Mouse (Mus musculus): ENCODE results near the gene Bach1.

The Bach1 gene

DNA sequence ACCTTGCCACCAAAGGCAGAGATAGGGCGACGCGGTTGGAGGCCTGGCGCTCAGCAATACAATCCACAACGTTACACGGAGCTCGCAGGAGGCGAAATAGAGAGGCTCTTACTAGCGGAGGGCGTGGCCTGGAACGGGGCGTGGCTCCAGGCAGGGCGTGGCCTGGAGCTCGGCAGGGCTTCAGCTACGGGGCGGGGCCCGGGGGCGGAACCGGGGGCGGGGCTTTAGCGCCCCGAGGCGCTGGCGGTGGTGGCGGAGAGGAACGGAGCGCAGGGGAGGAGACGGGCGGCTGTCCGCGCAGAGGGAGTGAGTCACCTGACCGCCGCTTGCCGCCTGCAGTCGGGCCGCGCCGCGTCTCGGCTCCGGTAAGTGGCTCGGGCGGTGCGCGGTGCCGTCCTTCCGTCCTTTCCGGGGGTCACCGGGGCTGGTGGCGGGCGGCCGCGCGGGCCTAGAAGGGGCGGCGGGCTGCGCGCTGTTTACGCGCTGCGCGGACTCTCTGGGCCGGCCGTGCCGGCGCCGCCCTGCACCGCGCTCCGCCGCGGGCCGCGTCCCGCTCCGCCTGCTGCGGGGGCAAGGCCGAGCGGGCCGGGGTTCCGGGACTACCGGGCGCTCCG, at the start of gene Bach1:
Gene Bach1, plus strand, starts transcription at position 254 of the 614 bp plus-strand sequence.
- DNase-seq = peak; percentile 96

DNA sequence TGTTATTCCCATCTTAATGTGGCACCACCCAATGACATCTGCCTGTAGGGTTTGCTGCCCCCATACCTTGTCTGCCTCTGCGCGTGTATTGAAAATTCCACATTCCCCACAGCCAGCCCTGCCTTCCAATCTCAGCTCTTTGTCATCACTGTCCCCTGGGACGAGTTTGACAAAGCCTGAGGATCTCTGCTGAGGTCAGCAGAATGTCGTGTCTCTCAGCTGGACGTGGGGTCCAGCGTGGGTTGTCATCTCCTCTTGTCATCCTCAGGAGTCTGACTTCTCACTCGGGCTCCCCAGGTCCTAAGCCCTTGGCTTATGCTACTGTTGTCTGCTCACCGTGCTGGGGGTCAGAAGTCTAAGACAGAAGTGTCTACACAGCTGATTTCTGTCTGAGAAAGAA, 46.4 kb upstream of the Bach1 start:
- DNase-seq = no peak

DNA sequence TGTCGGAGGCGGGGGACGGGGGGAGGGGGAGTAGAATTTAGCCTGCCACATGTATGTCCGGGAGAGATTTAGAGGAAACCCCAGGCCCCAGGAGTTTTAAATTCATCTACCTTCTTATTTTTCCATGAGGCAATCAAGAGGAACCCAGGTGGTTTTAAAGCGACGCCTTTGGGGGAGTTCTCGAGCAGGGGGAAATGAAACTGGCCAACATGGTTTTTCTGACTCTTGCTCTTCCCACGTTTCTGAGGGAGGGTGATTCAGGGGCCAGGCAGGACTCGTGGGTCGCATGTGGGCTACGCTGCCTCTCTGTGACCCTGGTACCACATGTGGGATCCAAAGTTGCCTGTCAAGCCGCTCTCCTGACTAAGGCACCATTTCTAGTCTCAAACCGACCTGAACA, 45.8 kb upstream of the Bach1 start:
- no peak for DNase-seq

DNA sequence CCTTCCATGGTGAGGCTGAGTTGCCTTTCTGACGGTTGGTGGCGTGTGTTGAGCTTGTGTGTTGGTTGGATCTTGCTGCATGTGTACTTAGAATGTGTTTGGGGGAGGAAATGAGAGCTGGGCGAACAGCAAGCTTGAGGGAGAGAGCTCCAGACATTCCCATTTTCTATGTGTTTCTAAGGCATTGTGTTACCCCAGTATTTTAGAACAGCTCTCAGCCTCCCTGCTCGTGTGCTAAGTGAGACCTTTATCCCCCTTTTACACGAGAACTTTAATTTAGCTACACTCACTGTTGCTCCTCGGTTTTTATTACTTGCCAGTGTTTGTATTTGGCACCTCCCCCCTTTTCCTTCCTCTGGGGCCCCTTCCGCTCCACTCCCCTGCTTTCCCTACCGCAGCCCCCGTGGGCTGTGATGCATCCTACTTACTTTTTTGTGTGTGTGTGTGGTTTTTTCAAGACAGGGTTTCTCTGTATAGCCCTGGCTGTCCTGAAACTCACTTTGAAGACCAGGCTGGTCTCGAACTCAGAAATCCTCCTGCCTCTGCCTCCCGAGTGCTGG, 44.6 kb upstream of the Bach1 start:
- DNase-seq = no peak

DNA sequence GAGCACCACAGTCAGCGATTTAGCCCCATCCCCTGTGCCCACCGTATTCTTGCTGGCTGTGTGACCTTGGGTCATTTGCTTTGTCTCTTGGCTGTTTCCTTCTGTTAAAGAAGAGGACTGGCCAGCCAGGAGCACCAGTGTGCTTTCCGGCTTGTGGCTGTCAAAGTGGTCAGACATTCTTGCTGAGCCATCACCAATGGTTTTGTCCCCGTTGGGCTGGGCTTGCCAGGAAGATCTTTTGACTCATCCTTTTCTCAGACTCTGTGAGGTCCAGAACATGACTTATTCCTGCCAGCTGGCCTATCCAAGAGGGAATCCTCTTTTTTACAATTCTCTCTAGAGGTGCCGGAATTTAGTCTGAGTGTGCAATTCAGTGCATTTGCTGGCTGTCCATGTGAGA, 43.7 kb upstream of the Bach1 start:
- no peak for DNase-seq

DNA sequence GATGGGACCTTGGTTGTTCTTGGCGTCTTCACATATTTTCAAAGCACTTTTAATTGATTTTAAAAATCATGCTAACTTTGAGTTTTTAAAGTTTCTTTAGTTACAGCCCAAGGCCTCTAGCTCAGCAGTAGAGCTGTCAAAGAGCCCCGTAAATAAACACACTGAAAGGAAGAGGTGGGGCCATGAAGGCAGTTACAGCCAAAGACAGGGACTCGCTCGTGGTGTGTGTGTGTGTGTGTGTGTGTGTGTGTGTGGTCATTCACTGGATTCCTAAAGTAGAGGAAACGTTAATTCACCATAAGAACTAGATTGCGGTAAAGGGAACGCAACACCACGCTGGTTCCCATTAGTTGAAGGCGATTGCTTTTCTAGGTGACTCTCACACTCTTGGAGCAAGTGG, 43.2 kb upstream of the Bach1 start:
- no peak for DNase-seq

- no peak for DNase-seq
Measured at GRCm38 (mm10) chr16:87656771-87657170, 42.0 kb upstream of the Bach1 start.

GRCm38 (mm10) chr16:87657291-87657690, 41.5 kb upstream of the Bach1 start:
- DNase-seq = no peak

DNA sequence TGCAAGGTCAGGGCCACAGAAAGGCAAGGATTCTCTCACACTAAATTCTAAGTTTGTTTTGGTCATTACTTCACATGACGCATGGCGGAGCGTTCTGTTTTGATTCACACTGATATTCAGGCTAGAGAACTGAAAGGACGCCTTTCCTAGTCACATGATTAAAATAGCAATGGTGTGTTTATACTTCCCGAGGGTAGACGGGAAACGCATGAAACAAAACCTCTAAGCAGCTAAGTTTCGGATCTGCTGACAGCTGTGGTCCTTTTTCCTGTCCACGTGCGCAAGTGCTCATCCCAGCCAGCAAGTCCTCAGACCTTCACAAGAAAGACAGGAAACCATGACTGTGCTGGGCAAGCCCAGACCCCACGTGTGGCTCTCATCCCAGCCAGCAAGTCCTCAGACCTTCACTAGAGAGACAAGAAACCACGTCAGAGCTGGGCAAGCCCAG, 37.7 kb upstream of the Bach1 start:
- DNase-seq = peak; percentile 51

DNA sequence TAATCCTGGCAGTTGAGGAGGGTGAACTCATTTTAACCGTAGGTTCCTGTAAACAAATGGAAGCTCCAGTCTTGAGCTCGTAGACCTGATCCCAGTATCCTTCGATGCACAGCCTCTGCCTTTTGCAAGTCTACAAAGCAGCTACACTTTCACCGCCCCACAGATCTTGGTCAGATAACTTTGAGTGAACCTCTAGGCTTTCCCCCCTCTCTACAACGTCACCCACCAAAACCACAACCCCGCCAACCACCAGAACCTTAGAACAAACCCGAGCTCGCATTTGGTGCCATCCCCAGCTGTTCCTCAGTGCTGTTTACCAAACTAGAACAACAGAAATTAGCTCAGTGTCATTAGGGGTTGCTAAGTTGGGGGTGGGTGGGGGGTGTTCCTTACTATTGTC, 37.1 kb upstream of the Bach1 start:
- DNase-seq = no peak

DNA sequence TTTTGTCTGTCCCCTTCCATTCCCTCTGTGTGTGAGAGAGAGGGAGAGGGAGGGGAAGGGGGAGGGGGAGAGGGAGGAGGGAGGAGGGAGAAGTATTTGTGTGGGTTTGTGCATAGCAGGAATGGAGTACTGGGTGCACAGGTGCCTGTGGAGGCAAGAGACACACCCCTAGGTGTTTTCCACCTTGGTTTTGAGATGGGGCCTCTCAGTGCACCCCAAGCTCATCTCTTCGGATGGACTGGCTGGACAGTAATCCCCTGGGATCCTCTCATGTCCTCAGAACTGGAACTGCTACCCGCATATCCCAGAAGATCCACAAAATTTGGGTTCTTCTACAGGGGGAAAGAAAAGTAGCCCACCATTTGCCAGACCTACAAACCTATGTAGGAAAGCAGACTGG, 36.2 kb upstream of the Bach1 start:
- DNase-seq = no peak

DNA sequence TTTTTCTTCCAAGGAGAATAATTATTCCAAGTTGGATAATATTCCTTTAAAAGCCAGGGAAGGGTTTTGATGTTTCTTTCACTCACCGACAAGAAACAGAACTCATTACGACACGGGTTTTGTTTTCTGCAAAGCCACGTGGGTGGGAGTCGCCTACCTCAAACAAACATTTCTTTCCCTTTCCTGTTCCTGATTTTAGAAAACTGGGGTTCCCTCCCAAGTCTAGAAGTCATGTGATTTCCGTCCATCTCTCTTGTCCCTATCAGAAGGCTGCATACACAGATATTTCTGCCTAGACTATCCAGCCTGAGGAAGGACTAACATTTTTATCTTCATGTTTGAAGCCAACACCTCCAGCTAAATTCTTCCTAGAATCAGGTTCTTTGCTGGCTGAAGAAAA, 34.9 kb upstream of the Bach1 start:
- DNase-seq = no peak

GRCm38 (mm10) chr16:87665246-87665645, 33.5 kb upstream of the Bach1 start:
- DNase-seq = no peak

DNA sequence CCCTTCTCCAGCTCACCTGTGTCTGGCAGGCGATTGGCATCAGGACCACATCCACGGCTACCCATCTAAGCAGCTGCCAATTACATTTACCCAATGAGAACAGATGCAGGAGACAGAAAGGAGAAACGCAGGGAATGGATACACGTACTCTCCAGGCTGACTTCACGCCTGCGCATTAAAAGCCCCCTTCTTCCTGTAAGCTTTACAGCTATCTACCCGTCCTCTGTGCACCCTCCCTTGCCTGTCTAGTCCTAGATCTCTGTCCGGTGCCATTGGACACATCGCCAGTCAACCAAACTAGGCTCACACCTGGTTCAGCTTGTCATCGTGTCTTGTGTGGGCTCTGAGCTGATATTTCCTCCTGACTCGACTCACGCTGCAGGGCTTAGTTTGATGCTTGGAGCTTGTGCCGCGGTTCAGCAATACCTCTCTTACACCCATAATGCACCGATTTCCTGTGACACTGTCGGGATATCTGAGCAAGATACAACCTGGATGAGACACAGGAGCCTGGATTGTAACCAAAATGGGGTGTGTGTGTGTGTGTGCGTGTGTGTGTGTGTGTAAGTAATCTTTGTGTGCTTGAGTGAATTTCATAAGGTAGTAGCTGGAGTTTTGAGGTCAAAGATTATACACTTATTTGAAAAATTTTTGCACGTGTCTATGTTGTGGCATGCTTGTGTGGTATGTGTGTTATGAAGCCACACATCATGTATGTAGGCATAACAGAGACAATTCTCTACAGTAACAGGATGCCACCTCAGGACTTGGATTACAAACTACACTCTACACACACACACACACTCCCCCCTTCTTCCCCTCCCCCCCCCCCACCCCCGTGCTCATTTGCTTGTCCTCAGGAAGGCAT, 32.8 kb upstream of the Bach1 start:
- no peak for DNase-seq

- DNase-seq = no peak
Measured at GRCm38 (mm10) chr16:87666620-87667004, 32.1 kb upstream of the Bach1 start.

DNA sequence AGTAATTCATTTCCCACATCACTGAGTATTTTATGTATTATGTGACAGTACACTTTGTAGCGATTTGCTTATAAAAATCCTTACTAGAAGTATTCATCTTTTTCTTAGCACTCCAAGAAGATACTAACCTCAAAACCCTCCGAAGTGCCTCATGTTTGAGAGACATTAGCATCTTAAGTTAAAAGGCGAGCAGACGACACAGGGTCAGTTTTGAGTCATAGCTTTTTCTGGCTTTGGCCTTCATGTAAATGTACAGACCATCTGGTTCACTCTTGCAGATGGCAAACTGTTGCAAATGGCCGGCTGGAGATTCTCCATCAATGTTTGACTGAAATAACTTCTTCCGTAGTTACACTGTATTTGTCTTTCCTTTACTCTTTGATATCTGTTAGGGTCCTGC, 30.7 kb upstream of the Bach1 start:
- no peak for DNase-seq

DNA sequence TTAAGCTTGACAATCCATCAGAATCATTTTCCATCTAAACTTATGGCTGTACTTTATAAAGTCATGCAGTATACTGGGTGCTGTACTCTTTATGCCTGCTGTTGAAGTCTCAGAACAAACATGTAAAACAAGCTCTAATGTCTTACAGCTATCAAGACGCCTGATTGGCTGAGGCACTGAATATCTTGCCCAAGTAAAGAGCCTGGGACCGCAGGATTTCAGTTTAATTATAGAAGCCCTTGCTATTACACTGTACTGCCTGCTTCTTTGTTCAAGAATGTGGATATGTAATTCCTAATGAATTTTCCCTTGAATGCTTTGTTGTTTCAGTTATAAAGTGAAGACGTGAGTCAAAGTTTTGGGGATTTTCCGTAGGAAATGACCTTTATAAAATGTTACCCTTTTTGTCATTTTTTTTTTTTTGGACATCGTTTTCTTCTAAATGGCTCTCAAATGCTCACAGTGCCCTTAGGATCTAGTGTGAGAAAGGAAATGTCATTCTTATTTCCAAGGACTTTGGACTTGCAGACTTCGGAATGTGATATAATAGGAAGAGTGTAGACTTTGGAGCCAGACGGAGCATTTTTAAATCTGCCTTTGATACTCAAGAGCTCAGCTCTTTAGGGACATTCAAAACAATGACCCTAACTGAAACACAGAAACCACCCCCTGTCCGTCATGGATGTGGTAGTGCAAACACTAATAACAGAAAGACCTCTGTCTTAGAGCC, 28.5 kb upstream of the Bach1 start:
- no peak for DNase-seq

DNA sequence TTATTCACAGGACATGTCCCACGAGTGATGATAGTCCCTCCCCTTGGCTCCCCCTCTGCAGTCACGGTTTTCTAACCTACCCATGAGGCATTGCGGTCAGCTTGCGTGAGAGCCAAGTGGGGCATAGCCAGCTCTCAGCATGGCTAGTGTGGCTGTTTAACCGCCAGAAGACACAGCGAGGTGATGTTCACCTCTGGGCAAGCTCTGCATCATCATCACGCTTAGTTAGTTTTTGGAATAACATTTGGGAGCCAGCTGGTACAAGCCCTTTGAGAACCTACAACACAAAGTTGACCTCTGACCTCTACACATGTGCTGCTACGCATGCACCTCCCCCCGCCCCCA, 28.0 kb upstream of the Bach1 start:
- DNase-seq = peak; percentile 67

DNA sequence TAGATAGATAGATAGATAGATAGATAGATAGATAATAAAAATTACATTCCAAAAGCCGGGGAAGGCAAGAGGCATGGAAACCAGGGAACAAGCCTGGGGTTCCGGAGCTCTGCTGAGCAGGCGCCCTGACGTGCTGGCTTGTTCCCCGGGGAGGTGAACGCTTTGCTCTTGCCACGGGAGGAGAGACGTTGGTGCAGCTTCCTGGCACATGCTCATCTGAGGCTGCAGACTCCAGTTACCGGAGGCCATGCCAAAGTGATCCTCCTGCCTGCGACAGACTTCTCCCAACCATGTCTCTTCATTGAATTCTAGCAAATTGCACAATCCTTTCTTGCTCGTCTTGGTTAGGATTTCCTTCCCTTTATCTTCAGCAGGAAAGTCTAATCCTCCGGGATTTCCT, 27.4 kb upstream of the Bach1 start:
- no peak for DNase-seq

DNA sequence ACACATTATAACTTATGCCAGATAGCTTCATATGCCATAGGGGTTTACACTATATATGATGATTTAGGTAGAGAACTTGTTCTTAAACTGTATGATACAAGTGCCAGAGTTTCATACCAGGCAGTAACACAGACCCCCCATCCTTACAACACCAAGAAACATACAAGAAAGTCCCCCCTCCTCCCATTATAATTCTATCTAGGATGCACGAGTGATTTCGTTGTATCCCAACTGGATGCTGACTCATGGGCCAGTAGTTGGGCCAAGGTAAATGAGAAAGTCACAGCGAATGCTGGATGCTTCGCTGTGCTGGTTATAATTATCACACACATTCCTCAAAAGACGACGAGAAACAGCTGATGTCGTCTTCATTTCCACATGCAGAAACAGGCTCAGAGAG, 25.6 kb upstream of the Bach1 start:
- DNase-seq = no peak

GRCm38 (mm10) chr16:87676182-87676581, 22.6 kb upstream of the Bach1 start:
- peak; percentile 74 for DNase-seq

- no peak for DNase-seq
Measured at GRCm38 (mm10) chr16:87678667-87679066, 20.1 kb upstream of the Bach1 start.

GRCm38 (mm10) chr16:87680912-87681634, 17.7 kb upstream of the Bach1 start:
- no peak for DNase-seq

All from kidney, adult 18-20 months (tissue).